Mouse (Mus musculus): ENCODE results near the gene Atp6v0a4. TPM values are rescaled to one million over a fixed set of nuclear protein-coding genes. Genes with fewer than 3 reads are reported as not detected.

Atp6v0a4 gene
- polyA plus RNA-seq, 1 experiment from 2014 or later = 0.34 TPM

DNA sequence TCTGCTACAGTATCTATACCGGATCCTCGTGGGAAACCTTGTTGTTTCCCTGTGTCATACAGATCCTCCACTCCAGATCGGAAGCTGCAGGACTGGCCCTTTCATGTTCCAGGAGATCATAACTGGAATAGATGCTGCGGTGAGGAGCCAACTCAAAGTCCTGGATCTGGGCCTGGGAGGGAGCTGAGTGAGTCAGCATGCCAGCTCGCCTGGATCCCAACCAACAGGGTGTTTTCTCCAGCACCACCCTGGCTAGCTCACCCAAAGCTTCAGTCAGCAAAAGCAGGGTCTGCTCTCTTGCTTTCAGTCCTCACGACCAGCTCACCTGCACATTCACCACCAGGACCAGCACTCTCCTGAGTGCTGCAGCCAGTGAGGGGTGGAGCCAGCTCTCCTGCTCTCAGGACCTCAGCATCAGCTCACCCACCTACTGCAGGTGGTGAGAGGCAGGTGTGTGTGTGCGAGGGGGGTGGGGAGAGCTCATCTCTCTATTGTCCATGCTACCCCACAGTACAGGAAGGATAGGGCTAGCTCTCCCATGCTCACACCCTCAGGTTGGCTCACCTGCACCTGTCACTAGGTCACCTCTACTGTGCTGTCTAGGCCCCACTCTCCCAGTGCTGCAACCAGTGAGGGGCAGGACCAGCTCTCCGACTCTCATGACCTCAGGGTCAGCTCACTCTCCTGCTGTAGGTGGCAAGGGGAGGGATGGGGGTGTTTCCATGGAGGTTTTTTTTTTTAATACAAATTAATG is 10.6 kb upstream of the Atp6v0a4 start:
- Histone ChIP-seq H3K9me3 (replicated peaks; ENCODE audit: control insufficient read depth, low read length) (no peaks in the 10 kb centered on the region), H3K4me2 (no peak overlapping the region), H3K4me1 (ENCODE audit: control insufficient read depth, insufficient read depth, low read length) (0 out of 2 replicates have a peak, but pooled peaks cover 2% of the 10 kb centered on the region), H3K27ac (ENCODE audit: low read depth, low read length) (no peak overlapping the region), H3K4me3 (ENCODE audit: low read depth, low read length) (no peak overlapping the region), H3K36me3 (ENCODE audit: control insufficient read depth, insufficient read depth, low read length) (0 out of 2 replicates have a peak, but pooled peaks cover under 1% of the 10 kb centered on the region), H3K9ac (ENCODE audit: low read depth, low read length) (no peak overlapping the region), H3K27me3 (ENCODE audit: control insufficient read depth, insufficient read depth, low read length) (no peaks in the 10 kb centered on the region)
- 81% methylated on average over 8 of the region's 8 CpGs for WGBS (ENCODE audit: insufficient replicate concordance)
- ATAC-seq (replicated peaks; ENCODE audit: insufficient number of reproducible peaks, low FRiP score, low TSS enrichment) = no peak

DNA sequence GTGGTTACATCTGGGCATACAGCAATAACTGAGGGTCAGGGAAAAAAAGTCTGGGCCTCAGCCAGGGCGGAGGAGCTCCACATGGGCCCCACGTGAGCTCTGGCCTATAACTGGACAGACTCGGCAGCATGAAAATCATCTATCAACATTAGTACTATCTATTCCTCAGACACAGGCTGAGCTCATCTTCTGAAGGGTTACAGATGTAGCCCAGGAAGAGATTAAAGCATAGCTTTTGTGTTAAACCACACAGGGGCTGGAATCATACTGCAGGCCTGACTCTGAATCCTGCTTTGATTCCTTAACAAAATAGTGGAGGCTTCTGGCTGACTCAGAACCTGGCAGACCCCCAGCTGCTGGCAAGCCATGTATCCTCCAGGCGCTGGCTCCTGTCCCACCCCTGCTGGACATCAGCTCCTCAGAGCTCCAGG is 7.4 kb upstream of the Atp6v0a4 start:
- no peak overlapping the region for H3K4me2 ChIP-seq
- H3K4me3 ChIP-seq (ENCODE audit: low read depth, low read length) = no peak overlapping the region
- H3K27me3 ChIP-seq (ENCODE audit: control insufficient read depth, insufficient read depth, low read length) = no peaks in the 10 kb centered on the region
- no peak overlapping the region for H3K27ac ChIP-seq (ENCODE audit: low read depth, low read length)
- 0 out of 2 replicates have a peak, but pooled peaks have one; percentile 22 for ATAC-seq (replicated peaks; ENCODE audit: insufficient number of reproducible peaks, low FRiP score, low TSS enrichment)
- 64% methylated on average over 4 of the region's 4 CpGs for WGBS (ENCODE audit: insufficient replicate concordance)
- H3K9me3 ChIP-seq (replicated peaks; ENCODE audit: control insufficient read depth, low read length) = no peaks in the 10 kb centered on the region
- no peak overlapping the region for H3K9ac ChIP-seq (ENCODE audit: low read depth, low read length)
- 0 out of 2 replicates have a peak, but pooled peaks cover 3% of the 10 kb centered on the region for H3K36me3 ChIP-seq (ENCODE audit: control insufficient read depth, insufficient read depth, low read length)
- H3K4me1 ChIP-seq (ENCODE audit: control insufficient read depth, insufficient read depth, low read length) = 0 out of 2 replicates have a peak, but pooled peaks cover 2% of the 10 kb centered on the region

GRCm38 (mm10) chr6:38129883-38130282 is 5.5 kb upstream of the Atp6v0a4 start:
- Histone ChIP-seq H3K27ac (ENCODE audit: low read depth, low read length) (no peak overlapping the region), H3K4me1 (ENCODE audit: control insufficient read depth, insufficient read depth, low read length) (0 out of 2 replicates have a peak, but pooled peaks cover 2% of the 10 kb centered on the region), H3K36me3 (ENCODE audit: control insufficient read depth, insufficient read depth, low read length) (peaks cover 3% of the 10 kb centered on the region; the same call in 1 of the 2 replicates), H3K4me3 (ENCODE audit: low read depth, low read length) (no peak overlapping the region), H3K27me3 (ENCODE audit: control insufficient read depth, insufficient read depth, low read length) (no peaks in the 10 kb centered on the region), H3K9ac (ENCODE audit: low read depth, low read length) (no peak overlapping the region), H3K9me3 (replicated peaks; ENCODE audit: control insufficient read depth, low read length) (no peaks in the 10 kb centered on the region), H3K4me2 (no peak overlapping the region)
- 94% methylated on average over 5 of the region's 5 CpGs for WGBS (ENCODE audit: insufficient replicate concordance)
- no peak for ATAC-seq (replicated peaks; ENCODE audit: insufficient number of reproducible peaks, low FRiP score, low TSS enrichment)

DNA sequence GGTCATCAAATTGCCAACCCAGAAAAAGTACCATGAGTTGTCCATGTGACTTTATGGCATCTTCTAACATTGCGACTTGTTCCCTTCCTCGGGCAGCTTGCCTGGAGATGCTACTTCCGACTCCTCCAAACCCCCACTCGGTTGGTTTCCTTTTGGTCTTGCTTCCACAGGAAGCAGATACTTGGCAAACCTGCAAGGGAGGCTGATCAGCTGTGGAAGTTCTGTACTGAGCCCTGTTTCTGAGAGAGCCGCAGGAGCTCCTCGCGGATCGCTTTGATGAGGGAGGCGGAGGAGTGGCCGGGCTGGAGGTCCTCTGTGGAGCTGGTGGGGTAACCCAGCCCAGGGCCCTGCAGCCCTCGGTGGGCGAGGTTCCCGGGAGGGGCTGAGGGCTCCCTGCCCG is 3.7 kb upstream of the Atp6v0a4 start:
- WGBS (ENCODE audit: insufficient replicate concordance) = 78% methylated on average over 14 of the region's 14 CpGs
- Histone ChIP-seq H3K27me3 (ENCODE audit: control insufficient read depth, insufficient read depth, low read length) (no peaks in the 10 kb centered on the region), H3K9ac (ENCODE audit: low read depth, low read length) (no peak overlapping the region), H3K9me3 (replicated peaks; ENCODE audit: control insufficient read depth, low read length) (no peaks in the 10 kb centered on the region), H3K4me2 (no peak overlapping the region), H3K36me3 (ENCODE audit: control insufficient read depth, insufficient read depth, low read length) (peaks cover 3% of the 10 kb centered on the region; the same call in 1 of the 2 replicates), H3K4me1 (ENCODE audit: control insufficient read depth, insufficient read depth, low read length) (peaks cover 7% of the 10 kb centered on the region; the same call in 1 of the 2 replicates), H3K27ac (ENCODE audit: low read depth, low read length) (no peak overlapping the region), H3K4me3 (ENCODE audit: low read depth, low read length) (no peak overlapping the region)
- no peak for ATAC-seq (replicated peaks; ENCODE audit: insufficient number of reproducible peaks, low FRiP score, low TSS enrichment)

GRCm38 (mm10) chr6:38125462-38125861 is 1.1 kb upstream of the Atp6v0a4 start:
- Histone ChIP-seq H3K9ac (ENCODE audit: low read depth, low read length) (no peak overlapping the region), H3K36me3 (ENCODE audit: control insufficient read depth, insufficient read depth, low read length) (peaks cover 3% of the 10 kb centered on the region; the same call in 1 of the 2 replicates), H3K27me3 (ENCODE audit: control insufficient read depth, insufficient read depth, low read length) (no peaks in the 10 kb centered on the region), H3K4me1 (ENCODE audit: control insufficient read depth, insufficient read depth, low read length) (peaks cover 9% of the 10 kb centered on the region; the same call in 1 of the 2 replicates), H3K4me2 (no peak overlapping the region), H3K4me3 (ENCODE audit: low read depth, low read length) (no peak overlapping the region), H3K9me3 (replicated peaks; ENCODE audit: control insufficient read depth, low read length) (no peaks in the 10 kb centered on the region), H3K27ac (ENCODE audit: low read depth, low read length) (no peak overlapping the region)
- no peak for ATAC-seq (replicated peaks; ENCODE audit: insufficient number of reproducible peaks, low FRiP score, low TSS enrichment)
- WGBS (ENCODE audit: insufficient replicate concordance) = 84% methylated on average over 3 of the region's 3 CpGs

GRCm38 (mm10) chr6:38124882-38125281 is 496 bp upstream of the Atp6v0a4 start:
- Histone ChIP-seq H3K4me3 (ENCODE audit: low read depth, low read length) (no peak overlapping the region), H3K36me3 (ENCODE audit: control insufficient read depth, insufficient read depth, low read length) (peaks cover 1% of the 10 kb centered on the region; the same call in 1 of the 2 replicates), H3K4me2 (no peak overlapping the region), H3K4me1 (ENCODE audit: control insufficient read depth, insufficient read depth, low read length) (peaks cover 9% of the 10 kb centered on the region; the same call in 1 of the 2 replicates), H3K27ac (ENCODE audit: low read depth, low read length) (no peak overlapping the region), H3K9ac (ENCODE audit: low read depth, low read length) (no peak overlapping the region), H3K9me3 (replicated peaks; ENCODE audit: control insufficient read depth, low read length) (no peaks in the 10 kb centered on the region), H3K27me3 (ENCODE audit: control insufficient read depth, insufficient read depth, low read length) (no peaks in the 10 kb centered on the region)
- 88% methylated on average over 5 of the region's 5 CpGs for WGBS (ENCODE audit: insufficient replicate concordance)
- no peak for ATAC-seq (replicated peaks; ENCODE audit: insufficient number of reproducible peaks, low FRiP score, low TSS enrichment)

DNA sequence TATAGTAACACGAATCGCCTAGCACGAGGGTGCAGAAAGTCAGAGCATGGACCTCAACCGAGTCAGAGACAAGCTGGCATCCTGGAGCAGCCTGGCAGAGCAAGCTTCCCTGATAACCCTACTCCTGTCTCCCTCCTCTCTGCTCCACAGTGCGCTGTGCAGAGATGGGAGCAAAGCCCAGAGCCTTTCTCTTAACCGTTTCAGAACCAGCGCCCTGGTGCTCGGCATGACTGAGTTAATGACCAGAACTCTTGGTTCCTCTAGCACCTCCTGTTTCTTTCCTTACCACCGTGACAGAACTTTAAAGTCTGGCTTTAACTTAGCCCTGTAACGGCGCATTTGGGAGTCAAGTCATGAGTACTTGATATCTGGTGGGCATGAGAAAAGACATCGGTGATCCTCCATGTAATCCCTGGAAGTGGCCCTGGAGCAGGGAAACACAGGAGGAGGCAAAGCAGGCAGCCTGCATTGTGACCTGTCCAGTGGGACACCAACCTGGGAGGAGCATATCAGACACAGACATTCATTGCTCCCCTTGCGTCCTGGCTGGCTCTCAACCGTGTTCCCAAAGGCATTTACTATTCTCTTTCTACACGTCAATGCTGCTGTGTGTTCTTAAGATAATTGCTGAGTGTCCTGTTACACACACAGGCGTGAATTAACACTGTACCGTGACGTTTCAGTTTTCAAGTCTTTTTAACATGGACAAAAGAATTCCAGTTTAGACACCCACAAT is 747 bp downstream of the Atp6v0a4 start:
- Histone ChIP-seq H3K9me3 (replicated peaks; ENCODE audit: control insufficient read depth, low read length) (no peaks in the 10 kb centered on the region), H3K27ac (ENCODE audit: low read depth, low read length) (no peak overlapping the region), H3K4me1 (ENCODE audit: control insufficient read depth, insufficient read depth, low read length) (peaks cover 9% of the 10 kb centered on the region; the same call in 1 of the 2 replicates), H3K4me3 (ENCODE audit: low read depth, low read length) (no peak overlapping the region), H3K4me2 (no peak overlapping the region), H3K36me3 (ENCODE audit: control insufficient read depth, insufficient read depth, low read length) (no peaks in the 10 kb centered on the region; the same call in 1 of the 2 replicates), H3K27me3 (ENCODE audit: control insufficient read depth, insufficient read depth, low read length) (no peaks in the 10 kb centered on the region), H3K9ac (ENCODE audit: low read depth, low read length) (no peak overlapping the region)
- no peak for ATAC-seq (replicated peaks; ENCODE audit: insufficient number of reproducible peaks, low FRiP score, low TSS enrichment)
- WGBS (ENCODE audit: insufficient replicate concordance) = 74% methylated on average over 18 of the region's 18 CpGs

DNA sequence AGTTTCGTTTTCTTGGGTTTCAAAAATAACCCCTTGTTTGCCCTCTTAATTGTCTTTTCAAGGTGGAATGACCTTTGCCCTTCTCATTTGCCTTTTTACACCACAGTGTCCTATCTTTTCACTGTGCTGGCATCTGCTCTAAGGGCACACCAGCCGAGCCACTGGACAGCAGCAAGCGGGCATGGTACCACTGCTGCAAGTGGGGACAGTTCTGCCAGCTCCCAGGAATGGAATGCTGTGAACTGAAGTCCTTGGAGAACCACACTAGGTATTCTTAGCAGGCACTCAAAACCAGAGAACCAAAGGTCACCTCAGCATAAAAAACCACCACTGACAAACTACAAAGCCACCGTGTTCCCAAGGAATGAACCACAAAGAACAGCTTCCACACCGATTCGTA is 1.6 kb downstream of the Atp6v0a4 start:
- Histone ChIP-seq H3K4me1 (ENCODE audit: control insufficient read depth, insufficient read depth, low read length) (peaks cover 9% of the 10 kb centered on the region; the same call in 1 of the 2 replicates), H3K4me2 (no peak overlapping the region), H3K27me3 (ENCODE audit: control insufficient read depth, insufficient read depth, low read length) (no peaks in the 10 kb centered on the region), H3K36me3 (ENCODE audit: control insufficient read depth, insufficient read depth, low read length) (no peaks in the 10 kb centered on the region; the same call in 1 of the 2 replicates), H3K9ac (ENCODE audit: low read depth, low read length) (no peak overlapping the region), H3K9me3 (replicated peaks; ENCODE audit: control insufficient read depth, low read length) (no peaks in the 10 kb centered on the region), H3K4me3 (ENCODE audit: low read depth, low read length) (no peak overlapping the region), H3K27ac (ENCODE audit: low read depth, low read length) (no peak overlapping the region)
- no peak for ATAC-seq (replicated peaks; ENCODE audit: insufficient number of reproducible peaks, low FRiP score, low TSS enrichment)
- 63% methylated on average over 6 of the region's 6 CpGs for WGBS (ENCODE audit: insufficient replicate concordance)
